Comparison of ENCODE assay signal across 8 mouse cellular contexts in genomic region chr7:118102231-118102630, GRCm38 (mm10). TPM values are rescaled to one million over a fixed set of nuclear protein-coding genes. Genes with fewer than 3 reads are reported as not detected.
DNase-seq lines count a peak whose midpoint lies in the region; ATAC-seq lines count a peak whose summit lies in the region.

No protein-coding gene starts in this region.

- peaks cover 4% of the 10 kb centered on the region; the same call in 1 of the 2 replicates for H3K36me3 ChIP-seq in midbrain, embryonic 15.5 days (replicated peaks)

- H3K4me2 ChIP-seq in midbrain, embryonic 15.5 days: no peak overlapping the region

- WGBS in midbrain, embryonic 15.5 days: 42% methylated on average over 4 of the region's 4 CpGs

- H3K4me3 ChIP-seq in midbrain, embryonic 15.5 days: no peak overlapping the region

- H3K27me3 ChIP-seq in midbrain, embryonic 15.5 days (replicated peaks): no peaks in the 10 kb centered on the region

- H3K4me1 ChIP-seq in midbrain, embryonic 15.5 days: no peaks in the 10 kb centered on the region

- no peak overlapping the region for H3K27ac ChIP-seq in midbrain, embryonic 15.5 days

- no peaks in the 10 kb centered on the region for H3K9me3 ChIP-seq in midbrain, embryonic 15.5 days

- H3K9ac ChIP-seq in midbrain, embryonic 15.5 days: no peak overlapping the region

- peak; percentile 28 for ATAC-seq in midbrain, embryonic 15.5 days (replicated peaks)

- DNase-seq in heart, adult 8-10 months (ENCODE audit: low spot score): peak; percentile 16
- no peak for DNase-seq in heart, adult 9 months (ENCODE audit: low spot score in 2 of 2)
- peak; percentile 63 for DNase-seq in thymus, postnatal 0 days (ENCODE audit: low spot score)
- DNase-seq in thymus, adult 18-20 months: no peak
- DNase-seq in embryo, embryonic 11.5 days (ENCODE audit: low read depth, low spot score): peak; percentile 62
- DNase-seq in induced T-regulatory cell, adult 2 months (ENCODE audit: low read depth): peak; percentile 79
- DNase-seq in testis, postnatal 10 days (ENCODE audit: low spot score): no peak

RNA-seq across cellular contexts. Expression of gene Rps15a, which starts 13.8 kb away (rescaled TPM):
- 100 to 1,000 TPM; 436 to 548 (median 491) TPM for total RNA-seq in heart, adult 8-10 months (2022)
- 1,241 and 1,277 TPM in 2 replicates for polyA plus RNA-seq in thymus, postnatal 0 days (2015; fragmentation: Nextera tagmentation; extraction: Ambion mirVana)
- 356 and 359 TPM in 2 replicates for polyA plus RNA-seq in midbrain, embryonic 15.5 days (2015; fragmentation: Nextera tagmentation; extraction: Ambion mirVana)

RNA-seq across cellular contexts. Expression of gene Arl6ip1, which starts 27.2 kb away (rescaled TPM):
- 10 to 100 TPM; 23.2 to 25.6 (median 23.4) TPM for total RNA-seq in heart, adult 8-10 months (2022)
- 1,029 and 1,106 TPM in 2 replicates for polyA plus RNA-seq in thymus, postnatal 0 days (2015; fragmentation: Nextera tagmentation; extraction: Ambion mirVana)
- 442 and 503 TPM in 2 replicates for polyA plus RNA-seq in midbrain, embryonic 15.5 days (2015; fragmentation: Nextera tagmentation; extraction: Ambion mirVana)

Comparison
In these comparisons a context has a peak if more than half of its experiments do, and no peak if none do; other contexts are left out.
1. DNase-seq: peak in heart, adult 8-10 months (single experiment), thymus, postnatal 0 days (single experiment), embryo, embryonic 11.5 days (single experiment) and induced T-regulatory cell, adult 2 months (single experiment); none in heart, adult 9 months (0 of 2), thymus, adult 18-20 months (0 of 2) and testis, postnatal 10 days (single experiment).